Mouse (Mus musculus) CD4-positive, CD25-positive, alpha-beta regulatory T cell, adult 4 months (primary cell): ENCODE data around the gene Gm3727. TPM values are rescaled to one million over a fixed set of nuclear protein-coding genes. Genes with fewer than 3 reads are reported as not detected.
"Not testable (repeated sequence)": the region's sequence is repeated elsewhere in the genome, so short reads cannot be mapped to it uniquely, and the experiment has no call there.

ENCODE experiments used
- ATAC-seq: one replicate; pipeline ENCODE4 v1.8.0; 2017
- polyA plus RNA-seq, 2 experiments: library from polyadenylated mRNA; unstranded; fragments of 100-300 nt; shearing (Covaris generic); gene quantifications; one replicate each; pipeline ENCODE4 v1.2.1; 2017

Gene Gm3727
- polyA plus RNA-seq: not detected

- not testable (repeated sequence) for ATAC-seq
Measured at GRCm38 (mm10) chr14:7264614-7265013, at the start of gene Gm3727. Gene Gm3727 (minus strand): TSS chr14:7264714.

GRCm38 (mm10) chr14:7243498-7243897, 21.0 kb downstream of the Gm3727 start:
- not testable (repeated sequence) for ATAC-seq

Other genes starting within 250 kb of the Gm3727 start
- 1 to 10 TPM; 2.2 to 5.8 TPM for gene Gm10406, start 237.3 kb downstream of the Gm3727 start, polyA plus RNA-seq
- not detected for gene Gm3685, start 219.7 kb downstream of the Gm3727 start, polyA plus RNA-seq
- 1 to 10 TPM; 1.4 to 5.7 TPM for gene Gm3696, start 164.1 kb downstream of the Gm3727 start, polyA plus RNA-seq
- not detected for gene Gm6676, start 139.3 kb downstream of the Gm3727 start, polyA plus RNA-seq
- 10 to 100 TPM in 1 of 2 experiments, 1 to 10 TPM in 1; 9.1 to 12.3 TPM for gene Gm3512, start 90.2 kb downstream of the Gm3727 start, polyA plus RNA-seq
- gene Gm16434, start 70.2 kb downstream of the Gm3727 start, polyA plus RNA-seq: not detected
- 10 to 100 TPM; 13.8 to 15.0 TPM for gene Gm3739, start 50.3 kb upstream of the Gm3727 start, polyA plus RNA-seq
- not detected for gene Gm5797, start 67.7 kb upstream of the Gm3727 start, polyA plus RNA-seq
- not detected for gene Gm8374, start 100.4 kb upstream of the Gm3727 start, polyA plus RNA-seq
- gene Gm3755, start 186.2 kb upstream of the Gm3727 start, polyA plus RNA-seq: not detected
- gene Gm3752, start 219.0 kb upstream of the Gm3727 start, polyA plus RNA-seq: 10 to 100 TPM; 13.7 to 19.4 TPM